Mouse (Mus musculus) spleen, postnatal 36 days (tissue): ENCODE data around the gene Ipo9.
"Not testable (repeated sequence)": the region's sequence is repeated elsewhere in the genome, so short reads cannot be mapped to it uniquely, and the experiment has no call there.

Experiments
- DNase-seq, 2 experiments: peaks; one replicate each; pipeline ENCODE4 v3.0.0; 2022; ENCODE audit warnings: low spot score in 2 of 2, mixed read lengths in 1 of 2

Gene Ipo9

GRCm38 (mm10) chr1:135430669-135431017 is 344 bp upstream of the Ipo9 start:
- no peak for DNase-seq

DNA sequence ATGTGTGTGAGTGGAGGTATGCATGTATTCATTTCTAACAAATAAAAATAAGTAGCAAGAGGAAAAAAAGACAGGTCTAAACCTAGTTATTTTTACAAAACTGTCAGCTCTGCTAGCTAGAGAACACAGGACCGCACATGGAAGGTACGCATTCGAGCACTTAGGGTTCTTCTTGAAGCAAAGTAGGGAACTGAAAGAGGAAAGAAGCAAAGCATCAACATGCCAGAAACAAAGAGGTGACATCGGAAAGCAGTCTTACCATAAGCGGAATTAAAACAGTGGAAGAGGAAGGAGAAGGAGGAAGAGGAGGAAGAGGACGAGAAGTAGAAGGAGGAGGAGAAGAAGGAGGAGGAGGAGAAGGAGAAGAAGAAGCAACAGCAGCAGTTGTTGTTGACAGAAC is 2.9 kb downstream of the Ipo9 start:
- DNase-seq: no peak

DNA sequence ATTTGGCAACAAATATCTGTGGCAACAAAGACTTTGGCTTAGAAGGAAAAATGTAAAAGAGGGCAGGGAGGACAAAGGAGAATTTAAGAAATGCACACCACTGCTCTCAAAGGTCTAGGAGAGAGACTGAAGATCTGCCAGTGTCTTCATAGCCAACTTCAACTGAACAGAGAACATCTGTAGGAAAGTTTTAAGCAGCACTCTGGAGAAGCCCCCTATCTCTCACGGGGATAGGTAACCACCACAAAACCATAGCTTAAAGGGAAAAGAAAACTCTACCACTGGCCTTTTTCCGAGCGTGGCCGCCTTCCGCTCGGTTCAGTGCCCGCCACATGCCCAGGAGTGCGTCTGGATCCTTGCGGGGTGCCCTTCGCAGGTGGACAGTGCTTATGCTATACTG is 3.7 kb downstream of the Ipo9 start:
- DNase-seq: no peak

DNA sequence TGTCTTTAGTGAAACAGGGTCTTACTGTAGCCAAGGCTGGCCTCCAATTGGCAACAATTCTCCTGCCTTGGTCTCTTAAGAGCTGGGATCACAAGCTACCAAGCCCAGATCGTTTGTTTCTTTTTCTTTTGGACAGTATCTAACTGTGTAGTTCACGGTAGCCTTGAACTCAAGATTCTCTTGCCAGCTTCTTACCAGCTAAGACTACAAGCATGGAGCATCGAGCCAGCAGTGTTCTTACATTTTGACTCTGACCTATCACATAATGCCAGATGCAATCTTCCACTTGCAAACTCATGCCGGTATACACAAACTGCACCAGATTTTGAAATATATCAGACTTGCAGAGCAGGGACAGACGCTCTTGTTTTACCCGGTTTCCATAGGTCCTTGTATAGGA is 7.5 kb downstream of the Ipo9 start:
- no peak for DNase-seq

GRCm38 (mm10) chr1:135413996-135414395 is 16.3 kb downstream of the Ipo9 start:
- DNase-seq: no peak

DNA sequence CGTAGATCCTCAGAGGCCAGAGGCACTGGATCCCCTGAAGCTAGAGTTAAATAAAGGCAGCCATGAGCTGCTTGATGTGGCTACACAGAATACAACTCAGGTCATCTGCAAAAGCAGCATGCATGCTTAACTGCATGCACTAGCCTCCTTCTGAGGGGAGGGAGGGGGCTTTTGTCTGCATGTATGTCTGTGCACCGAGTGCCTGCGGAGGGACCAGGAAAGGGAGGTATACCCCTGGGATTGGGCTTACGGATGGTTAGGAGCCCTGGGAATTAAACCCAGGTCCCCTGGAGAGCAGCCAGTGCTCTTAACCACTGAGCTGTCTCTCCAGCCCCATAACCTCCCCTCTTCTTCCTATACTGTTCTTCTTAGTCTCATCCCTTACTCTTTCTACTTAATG is 18.2 kb downstream of the Ipo9 start:
- no peak for DNase-seq

DNA sequence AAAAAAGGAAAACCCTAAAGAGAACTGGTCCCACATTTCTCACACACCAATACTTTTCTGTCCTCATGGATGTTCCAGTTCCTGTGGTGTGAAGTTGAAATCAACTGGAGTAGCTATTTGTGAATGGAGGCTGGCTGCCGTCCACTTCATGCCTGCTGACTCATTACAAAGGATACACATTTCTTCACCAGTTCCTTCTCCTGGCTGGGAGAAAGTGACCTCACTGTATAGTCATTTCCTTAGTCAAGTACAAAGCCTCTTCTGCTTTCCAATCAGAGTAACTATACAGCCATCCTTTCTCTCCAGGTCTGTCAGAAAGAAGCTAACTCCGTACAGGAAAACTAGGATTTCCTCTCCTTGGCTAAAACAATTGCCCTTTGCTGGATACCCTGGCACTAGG is 19.3 kb downstream of the Ipo9 start:
- no peak for DNase-seq

GRCm38 (mm10) chr1:135408973-135409372 is 21.3 kb downstream of the Ipo9 start:
- no peak for DNase-seq

GRCm38 (mm10) chr1:135405356-135405755 is 24.9 kb downstream of the Ipo9 start:
- DNase-seq: no peak

DNA sequence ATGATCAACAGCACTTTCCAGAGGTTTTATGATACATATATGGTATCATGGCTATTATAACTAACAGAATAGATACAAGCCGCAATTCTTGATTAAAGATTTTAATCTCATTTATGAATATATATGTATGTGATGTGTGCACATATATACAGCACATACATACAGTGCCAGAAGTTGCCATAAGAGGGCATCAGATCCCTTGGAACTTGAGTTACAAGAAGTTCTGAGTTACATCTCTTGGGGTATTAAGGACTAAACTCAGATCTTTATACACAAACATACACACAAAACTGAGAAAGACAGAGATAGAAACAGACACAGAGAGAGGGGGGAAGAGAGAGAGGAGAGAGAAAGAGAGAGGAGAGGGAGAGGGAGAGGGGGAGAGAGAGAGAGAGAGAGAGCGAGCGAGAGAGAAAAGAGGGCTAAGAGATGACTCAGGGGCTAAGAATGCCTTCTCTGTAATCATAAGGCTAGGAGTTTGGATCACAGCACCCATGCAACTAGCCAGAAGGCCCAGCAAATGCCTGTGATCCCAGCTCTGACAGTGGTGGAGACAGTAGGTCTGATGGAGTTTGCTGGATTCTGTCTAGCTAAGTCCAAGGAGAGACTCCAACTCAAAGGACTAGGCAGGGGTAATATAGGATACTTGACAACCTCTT is 28.7 kb downstream of the Ipo9 start:
- DNase-seq: no peak

DNA sequence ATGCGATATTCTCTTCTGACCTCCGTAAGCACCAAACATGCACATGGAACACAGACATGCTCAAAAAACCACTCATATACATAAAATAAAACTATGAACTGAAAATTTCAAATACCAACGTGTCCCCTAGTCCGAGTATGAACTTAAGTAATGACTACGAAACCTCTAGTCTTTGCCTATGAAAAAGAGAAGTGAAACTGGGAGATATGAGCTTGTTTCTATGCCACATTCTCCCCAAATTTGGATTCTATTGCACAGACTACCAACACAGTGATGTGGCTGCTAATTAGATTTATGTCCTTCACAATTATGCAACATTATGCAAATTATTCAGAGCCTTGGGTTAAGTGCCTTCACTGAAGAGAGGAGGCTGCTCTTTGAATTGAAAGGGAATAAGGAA is 30.8 kb downstream of the Ipo9 start:
- DNase-seq: no peak

GRCm38 (mm10) chr1:135385161-135385560 is 45.1 kb downstream of the Ipo9 start:
- DNase-seq: no peak

- DNase-seq: no peak
Measured at GRCm38 (mm10) chr1:135384171-135384570, 46.1 kb downstream of the Ipo9 start.

DNA sequence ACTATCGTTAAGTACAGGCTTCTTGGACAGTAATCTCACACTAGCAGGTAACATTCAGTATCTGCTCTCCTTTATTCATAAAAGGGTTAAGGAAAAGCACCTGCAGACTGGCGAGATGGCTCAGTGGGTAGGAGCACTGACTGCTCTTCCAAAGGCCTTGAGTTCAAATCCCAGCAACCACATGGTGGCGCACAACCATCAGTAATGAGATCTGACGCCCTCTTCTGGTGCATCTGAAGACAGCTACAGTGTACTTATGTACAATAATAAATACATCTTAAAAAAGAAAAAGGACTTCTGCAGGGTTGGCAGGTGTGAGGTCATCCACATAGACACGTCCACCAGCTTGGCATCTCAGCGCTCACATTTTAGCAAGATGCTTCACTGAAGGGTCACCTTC is 48.7 kb downstream of the Ipo9 start:
- not testable (repeated sequence) for DNase-seq

- no peak for DNase-seq
Measured at GRCm38 (mm10) chr1:135380071-135380991, 50.0 kb downstream of the Ipo9 start.

DNA sequence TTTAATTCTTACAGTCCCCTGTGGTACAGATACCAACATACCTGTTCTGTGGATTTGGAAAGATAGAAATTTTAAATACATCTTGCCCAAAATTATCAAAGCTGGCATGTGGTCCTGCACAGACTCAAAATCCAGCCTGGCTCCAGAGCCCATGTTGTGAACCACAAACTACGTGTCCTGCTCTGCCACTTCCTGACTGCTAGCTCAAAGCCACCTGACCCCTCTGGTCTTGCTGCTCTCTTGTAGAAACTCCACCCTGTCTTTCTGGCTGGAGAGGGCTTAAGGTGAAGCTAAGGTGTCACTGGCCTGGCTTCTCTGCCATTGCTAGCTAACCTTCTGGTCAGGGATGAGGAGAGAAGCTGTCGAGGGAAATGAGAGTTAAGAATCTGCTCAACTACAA is 51.3 kb downstream of the Ipo9 start:
- no peak for DNase-seq

DNA sequence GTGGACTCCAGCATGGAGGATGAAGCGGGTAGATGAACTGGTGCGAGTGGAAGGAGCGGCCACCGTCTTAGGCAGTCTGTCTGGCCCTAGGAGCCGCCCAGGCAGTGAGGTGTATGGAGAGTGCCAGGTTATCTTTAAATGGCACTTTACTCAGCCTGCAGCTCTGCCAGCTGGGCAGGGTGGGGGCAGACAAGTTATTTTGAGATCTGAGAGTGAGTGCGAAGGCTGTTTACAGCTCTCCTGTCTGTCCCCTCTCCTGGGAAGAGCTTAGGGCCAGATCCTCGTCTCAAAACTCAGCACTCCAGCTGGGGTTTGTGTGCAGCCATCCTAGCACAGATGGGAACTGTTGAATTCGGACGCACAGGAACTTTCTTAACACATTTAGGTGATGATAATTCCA is 51.7 kb downstream of the Ipo9 start:
- DNase-seq: no peak

DNA sequence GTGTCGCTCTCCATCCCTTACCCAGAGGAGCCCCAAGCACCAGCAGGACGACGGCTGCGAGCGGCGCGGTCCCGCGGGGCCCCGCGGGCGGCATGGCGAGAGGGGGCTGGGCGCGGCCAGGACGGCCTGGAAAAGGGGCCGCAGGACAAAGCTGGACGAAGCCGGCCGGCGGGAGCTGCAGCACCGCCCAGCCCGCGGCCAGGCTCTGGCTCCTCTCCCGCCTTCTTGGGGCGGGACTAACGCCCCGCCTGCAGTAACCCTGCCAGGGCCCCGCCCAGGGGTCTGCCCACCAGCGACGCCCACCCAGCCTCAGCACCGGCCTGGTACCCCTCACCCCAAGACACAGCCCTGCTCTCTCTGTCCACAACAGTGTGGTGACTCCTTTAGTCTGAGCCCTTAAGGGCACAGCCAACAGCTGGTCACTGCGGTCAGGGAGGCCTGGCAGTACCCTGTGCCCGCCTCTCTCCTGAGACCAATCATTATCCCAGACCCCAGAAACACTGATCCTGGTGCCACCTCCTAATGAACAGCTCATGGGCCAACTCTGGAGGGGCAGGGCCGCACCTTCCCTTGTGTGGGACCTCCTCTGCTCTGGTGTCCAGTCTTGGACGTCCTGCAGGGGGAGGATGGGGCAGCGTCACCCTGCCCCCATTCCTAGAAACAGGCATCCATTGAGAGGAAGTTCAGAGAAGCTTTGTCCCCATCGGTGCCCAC is 55.3 kb downstream of the Ipo9 start, which contains the start of gene Shisa4:
Shisa4 (minus strand) TSS at position 370 of the 714 bp plus-strand sequence.
- DNase-seq: no peak

DNA sequence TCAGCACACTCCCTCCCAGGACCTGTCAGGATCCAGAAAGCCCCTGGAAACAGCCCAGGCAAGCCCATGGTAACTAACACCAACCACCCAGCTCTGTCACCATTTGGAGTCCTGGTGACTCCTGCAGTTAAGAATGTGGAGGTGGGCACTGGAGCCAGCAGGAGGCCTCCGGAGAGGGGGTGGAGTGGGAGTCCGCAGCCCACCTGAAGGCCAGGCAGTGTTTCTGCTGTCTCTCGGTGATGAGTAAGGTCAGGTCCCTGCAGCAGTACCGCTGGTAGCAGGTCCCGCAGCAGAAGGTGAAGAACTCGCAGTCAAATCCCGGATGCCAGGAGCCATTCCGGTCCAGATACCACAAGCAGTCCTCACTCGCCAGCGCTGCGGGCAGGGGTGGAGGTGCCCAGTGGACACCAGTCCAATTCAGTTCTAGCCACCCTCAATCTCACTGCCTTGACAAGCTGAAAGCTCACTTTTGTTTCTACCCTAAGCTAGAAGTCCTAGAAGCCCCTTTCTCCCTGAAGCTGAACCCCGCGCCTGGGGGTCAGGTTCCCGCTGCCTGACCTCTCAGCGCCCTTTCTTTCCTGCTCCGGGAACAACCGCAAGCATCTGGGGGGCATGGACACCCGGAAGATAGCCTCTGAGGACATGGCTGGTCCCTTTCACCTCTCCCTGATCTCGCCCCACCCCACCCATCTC is 56.0 kb downstream of the Ipo9 start:
- no peak for DNase-seq

DNA sequence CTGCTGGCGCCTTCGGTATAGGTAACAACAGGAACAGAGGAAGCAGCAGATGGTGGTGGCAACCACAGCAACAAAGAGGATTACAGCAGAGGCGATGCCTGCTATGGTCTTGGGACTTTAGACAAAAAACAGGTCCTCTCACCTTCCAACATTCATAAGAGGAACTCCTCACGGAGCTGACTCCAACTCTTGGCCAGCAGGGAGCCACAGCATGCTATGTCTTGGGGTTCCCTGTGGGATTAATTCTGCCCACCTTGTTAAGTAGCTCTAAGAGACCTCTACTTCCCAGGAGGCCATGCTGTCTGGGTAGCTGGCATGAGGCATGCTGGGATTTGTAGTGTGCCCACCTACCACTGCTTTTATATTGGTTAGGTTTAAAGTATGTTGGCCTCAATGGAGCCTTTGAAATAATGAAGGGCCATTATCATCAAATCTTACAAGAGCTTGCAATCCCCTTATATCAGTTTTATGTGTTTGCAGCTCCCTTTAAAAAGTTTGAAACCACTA is 57.1 kb downstream of the Ipo9 start:
- DNase-seq: no peak

DNA sequence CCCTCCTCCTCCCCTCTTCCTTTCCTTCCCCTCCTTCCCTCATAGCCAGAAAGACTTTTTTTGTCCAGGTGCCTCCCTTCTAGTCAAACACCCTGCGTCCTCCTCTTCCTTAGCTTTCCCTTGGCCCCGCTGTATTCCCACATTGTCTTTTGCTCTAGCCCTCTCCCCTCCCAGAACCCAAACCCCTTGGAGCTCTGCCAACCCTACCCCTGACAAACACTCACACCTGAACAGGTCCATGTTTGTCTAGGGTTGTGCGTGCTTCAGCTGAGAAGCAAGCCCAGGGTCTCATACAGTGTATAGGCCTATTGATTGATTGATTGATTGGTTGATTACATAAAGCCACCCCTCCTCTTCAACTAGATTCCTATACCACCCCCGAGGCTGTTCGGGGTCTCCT is 60.9 kb downstream of the Ipo9 start:
- DNase-seq: no peak

- no peak for DNase-seq
Measured at GRCm38 (mm10) chr1:135368982-135369381, 61.3 kb downstream of the Ipo9 start.
